Mouse (Mus musculus) inflammation-experienced regulatory T-cells, adult 16 weeks (primary cell): Measurements from ENCODE around the gene Zscan4c. TPM values are rescaled to one million over a fixed set of nuclear protein-coding genes. Genes with fewer than 3 reads are reported as not detected.

Experiments used
- polyA plus RNA-seq: library from polyadenylated mRNA; unstranded; fragments of 100-300 nt; shearing (Covaris generic); gene quantifications from one replicate; pipeline ENCODE4 v1.2.1, GENCODE M21; 2017

The Zscan4c gene
- polyA plus RNA-seq, result not detected

GRCm38 (mm10) chr7:11005445-11005844 lies at the start of gene Zscan4c:
TSS of gene Zscan4c (plus strand) at chr7:11005745.

Other genes starting within 250 kb of the Zscan4c start
- gene Zscan4b, start 100.7 kb upstream of the Zscan4c start, polyA plus RNA-seq, result not detected
- gene Zscan4-ps1, start 63.9 kb downstream of the Zscan4c start, polyA plus RNA-seq, result not detected
- gene Zscan4d, start 160.4 kb downstream of the Zscan4c start, polyA plus RNA-seq, result not detected